Mouse (Mus musculus): Measurements from ENCODE around the gene Olfr642.

DNA sequence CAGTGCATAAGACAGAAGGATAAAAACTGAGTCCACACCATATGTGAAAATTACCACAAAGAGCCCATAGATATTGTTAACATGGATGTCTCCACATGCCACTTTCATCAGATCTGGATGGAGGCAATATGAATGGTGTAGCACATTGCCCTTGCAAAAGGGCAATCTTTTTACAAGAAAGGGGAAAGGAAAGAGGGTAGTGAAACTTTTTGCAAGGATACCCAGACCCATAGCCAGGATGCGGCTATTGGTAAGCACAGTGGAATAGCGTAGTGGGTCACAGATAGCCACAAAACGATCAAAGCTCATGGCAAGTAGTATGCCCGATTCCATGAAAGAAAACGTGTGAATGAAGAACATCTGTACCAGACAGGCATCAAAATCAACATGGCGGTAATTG is 30.8 kb downstream of the Olfr642 start:
- TF ChIP-seq EP300 (IDR thresholded peaks at IDR 0.05; ENCODE audit: insufficient read depth, low read depth, low read length): no peak
- no peak for TF ChIP-seq POLR2A (IDR thresholded peaks at IDR 0.05; ENCODE audit: insufficient read depth, low read length)
- TF ChIP-seq CTCF (IDR thresholded peaks at IDR 0.05; ENCODE audit: low read depth, low read length): no peak
